Mouse (Mus musculus): Measurements from ENCODE around the gene Pank4. TPM values are rescaled to one million over a fixed set of nuclear protein-coding genes. Genes with fewer than 3 reads are reported as not detected.

The Pank4 gene
- polyA plus RNA-seq, 1 experiment from 2014 or later, result 14.9 TPM

DNA sequence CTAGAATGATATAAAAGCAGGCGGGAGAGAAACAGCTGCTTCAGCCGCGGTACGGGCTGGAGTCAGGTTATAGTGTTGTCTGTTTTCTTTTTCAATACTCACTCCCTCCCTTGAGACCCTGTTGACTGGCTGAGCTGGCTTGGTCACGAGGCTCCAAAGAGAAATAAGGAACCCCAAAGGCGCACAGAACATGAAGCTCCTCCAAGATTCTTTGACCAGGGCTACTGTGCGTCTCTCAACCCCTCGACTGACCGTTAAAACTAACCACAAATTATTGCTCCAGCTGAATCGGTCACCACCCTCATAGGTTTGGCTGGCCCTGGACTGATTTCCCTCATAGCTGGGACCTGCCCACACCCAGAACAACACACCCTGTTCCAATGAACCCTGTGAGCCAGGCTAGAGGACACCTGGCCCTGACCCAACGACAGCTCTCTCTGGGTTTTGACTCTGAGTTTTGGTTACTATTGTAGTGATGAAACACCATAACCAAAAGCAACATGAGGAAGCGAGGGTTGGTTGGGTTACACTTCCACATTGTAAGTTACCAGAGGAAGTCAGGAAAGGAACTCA, 34.7 kb upstream of the Pank4 start:
- TF ChIP-seq CTCF (IDR thresholded peaks at IDR 0.05; ENCODE audit: low read depth) (no peak), EP300 (optimal IDR thresholded peaks at IDR 0.05) (no peak)
- DNase-seq (ENCODE audit: low spot score) (no peak), ATAC-seq (ENCODE audit: low FRiP score, low TSS enrichment) (no peak)
- no peak overlapping the region for H3K4me2 ChIP-seq (replicated peaks; ENCODE audit: low read depth)
- H3K9ac ChIP-seq (ENCODE audit: low read length), result no peak overlapping the region
- WGBS, result 71% methylated on average over 12 of the region's 12 CpGs
- peaks cover 3% of the 10 kb centered on the region; the same call in 1 of the 2 replicates for H3K4me1 ChIP-seq (replicated peaks; ENCODE audit: control insufficient read depth, insufficient read depth)
- no peak overlapping the region for H3K4me3 ChIP-seq (ENCODE audit: low read depth, low read length)
- no peaks in the 10 kb centered on the region for H3K9me3 ChIP-seq (ENCODE audit: control insufficient read depth, low read length)
- no peaks in the 10 kb centered on the region for H3K36me3 ChIP-seq (ENCODE audit: control insufficient read depth, insufficient read depth, low read length)
- H3K27me3 ChIP-seq (ENCODE audit: control insufficient read depth, insufficient read depth, low read length), result no peaks in the 10 kb centered on the region
- no peak overlapping the region; the same call in 1 of the 2 replicates for H3K27ac ChIP-seq (replicated peaks)

DNA sequence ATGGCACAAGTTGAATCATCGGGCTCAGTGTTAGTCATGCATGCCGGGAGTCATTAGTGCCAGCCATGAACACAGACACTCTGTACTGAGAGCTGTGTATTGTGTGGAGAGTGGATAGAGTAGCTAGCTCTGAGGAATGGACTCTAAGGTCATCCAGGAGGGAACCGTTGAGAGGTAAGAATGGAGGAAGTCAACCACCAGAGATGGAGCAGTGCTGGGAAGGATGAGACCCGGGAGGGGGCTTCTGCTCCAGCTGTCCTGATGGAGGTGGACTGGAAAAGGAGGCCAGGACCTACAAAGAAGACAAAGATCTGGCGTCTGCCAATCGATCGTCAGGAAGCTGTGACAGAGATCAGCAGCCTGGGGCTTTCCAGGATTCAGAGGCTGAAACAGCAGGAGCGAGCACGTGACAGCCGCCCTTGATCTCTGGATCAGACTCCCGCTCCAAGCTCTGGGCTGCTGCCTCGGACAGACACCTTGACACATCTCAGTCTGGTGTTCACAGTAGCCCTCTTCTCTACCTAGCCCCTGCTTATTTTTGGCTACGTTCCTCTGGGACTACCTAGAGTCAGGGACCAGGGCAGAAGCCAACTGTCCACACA, 30.5 kb upstream of the Pank4 start:
- DNase-seq (ENCODE audit: low spot score) (no peak), ATAC-seq (ENCODE audit: low FRiP score, low TSS enrichment) (no peak)
- Histone ChIP-seq H3K4me2 (replicated peaks; ENCODE audit: low read depth) (no peak overlapping the region), H3K27me3 (ENCODE audit: control insufficient read depth, insufficient read depth, low read length) (no peaks in the 10 kb centered on the region), H3K4me3 (ENCODE audit: low read depth, low read length) (no peak overlapping the region), H3K9ac (ENCODE audit: low read length) (no peak overlapping the region), H3K9me3 (ENCODE audit: control insufficient read depth, low read length) (no peaks in the 10 kb centered on the region), H3K4me1 (replicated peaks; ENCODE audit: control insufficient read depth, insufficient read depth) (no peaks in the 10 kb centered on the region), H3K27ac (replicated peaks) (no peak overlapping the region), H3K36me3 (ENCODE audit: control insufficient read depth, insufficient read depth, low read length) (no peaks in the 10 kb centered on the region)
- 57% methylated on average over 13 of the region's 13 CpGs for WGBS
- TF ChIP-seq EP300 (optimal IDR thresholded peaks at IDR 0.05), result no peak

DNA sequence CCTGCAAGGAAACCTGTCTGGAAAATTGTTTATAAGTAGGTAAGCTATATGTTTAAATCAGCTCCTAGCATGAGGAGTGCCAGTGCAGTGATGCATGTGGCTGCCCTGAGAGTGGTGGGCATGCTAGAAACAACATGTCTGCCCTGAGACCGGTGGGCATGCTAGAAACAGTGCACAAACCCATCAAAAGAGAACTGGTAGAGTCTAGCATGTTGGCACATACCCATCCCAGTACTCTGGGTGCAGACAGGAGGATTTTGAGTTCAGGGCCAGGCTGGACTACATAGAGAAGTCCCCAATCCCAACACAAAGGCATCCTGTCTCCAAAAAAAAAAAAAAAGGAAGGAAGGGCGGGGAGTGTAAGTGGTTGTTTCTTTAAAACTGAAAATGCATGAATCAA, 29.1 kb upstream of the Pank4 start:
- Histone ChIP-seq H3K4me1 (replicated peaks; ENCODE audit: control insufficient read depth, insufficient read depth) (no peaks in the 10 kb centered on the region), H3K27me3 (ENCODE audit: control insufficient read depth, insufficient read depth, low read length) (no peaks in the 10 kb centered on the region), H3K9ac (ENCODE audit: low read length) (no peak overlapping the region), H3K36me3 (ENCODE audit: control insufficient read depth, insufficient read depth, low read length) (no peaks in the 10 kb centered on the region), H3K9me3 (ENCODE audit: control insufficient read depth, low read length) (no peaks in the 10 kb centered on the region), H3K27ac (replicated peaks) (no peak overlapping the region), H3K4me2 (replicated peaks; ENCODE audit: low read depth) (no peak overlapping the region), H3K4me3 (ENCODE audit: low read depth, low read length) (no peak overlapping the region)
- WGBS, result 75% methylated on average over 2 of the region's 2 CpGs
- TF ChIP-seq EP300 (optimal IDR thresholded peaks at IDR 0.05), result no peak
- no peak for ATAC-seq (ENCODE audit: low FRiP score, low TSS enrichment)
- no peak for DNase-seq (ENCODE audit: low spot score)

DNA sequence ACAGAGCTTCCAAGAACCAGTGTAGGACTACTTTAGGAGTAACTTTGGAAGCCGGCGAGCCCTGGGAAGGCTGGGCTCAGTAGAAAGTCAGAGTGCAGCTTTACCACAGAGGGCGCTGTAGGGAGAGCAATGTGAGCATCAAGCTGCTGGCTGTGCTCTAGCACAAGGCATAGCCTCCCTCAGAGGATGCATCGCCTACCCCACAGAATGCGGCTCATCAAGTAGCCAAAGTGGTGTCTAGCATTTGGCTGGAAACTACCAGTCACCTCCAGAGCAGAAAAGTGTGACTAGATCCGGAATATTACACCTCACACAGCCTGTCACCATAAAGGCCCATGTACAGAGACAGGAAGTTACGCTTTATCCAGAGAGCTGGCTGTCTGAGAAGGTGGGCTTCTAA, 28.1 kb upstream of the Pank4 start:
- H3K27ac ChIP-seq (replicated peaks), result no peak overlapping the region
- H3K4me3 ChIP-seq (ENCODE audit: low read depth, low read length), result no peak overlapping the region
- no peak overlapping the region for H3K4me2 ChIP-seq (replicated peaks; ENCODE audit: low read depth)
- WGBS, result 73% methylated on average over 7 of the region's 7 CpGs
- no peaks in the 10 kb centered on the region for H3K4me1 ChIP-seq (replicated peaks; ENCODE audit: control insufficient read depth, insufficient read depth)
- H3K27me3 ChIP-seq (ENCODE audit: control insufficient read depth, insufficient read depth, low read length), result no peaks in the 10 kb centered on the region
- H3K9ac ChIP-seq (ENCODE audit: low read length), result no peak overlapping the region
- H3K36me3 ChIP-seq (ENCODE audit: control insufficient read depth, insufficient read depth, low read length), result no peaks in the 10 kb centered on the region
- DNase-seq (ENCODE audit: low spot score) (no peak), ATAC-seq (ENCODE audit: low FRiP score, low TSS enrichment) (no peak)
- no peaks in the 10 kb centered on the region for H3K9me3 ChIP-seq (ENCODE audit: control insufficient read depth, low read length)
- peak; percentile 15; the same call in 1 of the 2 replicates for TF ChIP-seq CTCF (IDR thresholded peaks at IDR 0.05; ENCODE audit: low read depth)
- TF ChIP-seq EP300 (optimal IDR thresholded peaks at IDR 0.05), result no peak

DNA sequence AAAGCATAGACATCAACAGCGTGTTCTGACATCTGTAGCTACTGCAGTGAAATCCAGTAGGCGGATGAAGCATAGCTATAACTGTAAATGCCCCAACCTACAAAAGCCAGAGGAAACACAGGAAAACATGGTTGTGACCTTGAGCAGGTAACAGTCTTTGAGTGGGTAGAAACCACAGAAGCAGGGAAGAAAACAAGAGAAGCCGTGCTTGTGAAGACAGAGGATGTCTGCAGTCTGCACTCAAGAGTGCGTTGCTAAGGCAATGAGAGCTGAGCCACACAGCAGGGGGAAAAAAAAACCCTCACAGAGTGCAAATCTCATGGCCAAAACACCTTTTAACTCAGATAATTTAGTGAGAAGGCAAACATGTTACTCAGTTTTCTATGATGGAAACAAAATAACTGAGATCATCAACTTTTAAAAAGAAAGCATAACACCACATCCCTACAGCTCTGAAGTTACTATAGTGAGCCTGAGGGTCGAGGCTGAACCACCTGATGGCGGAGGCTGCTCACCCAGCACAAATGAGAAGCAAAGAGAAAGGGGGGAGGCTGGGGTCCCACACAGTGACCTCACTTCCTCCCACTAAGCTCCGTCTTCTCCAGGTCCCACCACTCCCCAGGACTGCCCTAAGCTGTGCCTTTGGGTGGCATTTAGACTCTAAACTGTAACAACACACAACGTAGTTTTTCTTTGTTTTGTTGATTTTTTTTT, 27.2 kb upstream of the Pank4 start:
- ATAC-seq (ENCODE audit: low FRiP score, low TSS enrichment), result no peak
- TF ChIP-seq EP300 (optimal IDR thresholded peaks at IDR 0.05) (no peak), CTCF (IDR thresholded peaks at IDR 0.05; ENCODE audit: low read depth) (no peak)

DNA sequence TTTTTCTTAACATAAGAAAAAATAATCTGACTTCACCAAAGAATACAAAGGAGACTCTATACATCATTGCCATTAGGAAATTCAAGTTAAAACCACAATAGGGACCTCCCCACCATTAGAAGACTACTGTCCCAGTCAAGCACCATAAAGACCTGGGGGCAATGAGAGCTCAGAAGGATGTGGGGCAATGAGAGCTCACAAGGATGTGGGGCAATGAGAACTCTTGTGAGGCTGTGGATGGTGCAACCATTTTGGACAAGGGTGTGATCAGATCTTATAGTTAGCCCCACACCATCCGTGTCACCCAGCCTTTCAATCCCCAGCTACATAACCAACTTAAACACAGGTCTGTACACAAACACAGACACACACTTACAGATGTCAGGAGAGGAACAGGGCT, 26.2 kb upstream of the Pank4 start:
- DNase-seq (ENCODE audit: low spot score), result no peak
- H3K27ac ChIP-seq (replicated peaks), result no peak overlapping the region
- H3K4me1 ChIP-seq (replicated peaks; ENCODE audit: control insufficient read depth, insufficient read depth), result no peaks in the 10 kb centered on the region
- TF ChIP-seq CTCF (IDR thresholded peaks at IDR 0.05; ENCODE audit: low read depth), result no peak
- no peak for TF ChIP-seq EP300 (optimal IDR thresholded peaks at IDR 0.05)
- WGBS, result 70% methylated on average over 1 of the region's 1 CpGs
- no peak for ATAC-seq (ENCODE audit: low FRiP score, low TSS enrichment)
- H3K4me3 ChIP-seq (ENCODE audit: low read depth, low read length), result no peak overlapping the region
- no peak overlapping the region for H3K9ac ChIP-seq (ENCODE audit: low read length)
- no peaks in the 10 kb centered on the region for H3K36me3 ChIP-seq (ENCODE audit: control insufficient read depth, insufficient read depth, low read length)
- no peak overlapping the region for H3K4me2 ChIP-seq (replicated peaks; ENCODE audit: low read depth)
- no peaks in the 10 kb centered on the region for H3K27me3 ChIP-seq (ENCODE audit: control insufficient read depth, insufficient read depth, low read length)
- H3K9me3 ChIP-seq (ENCODE audit: control insufficient read depth, low read length), result no peaks in the 10 kb centered on the region

More for the DNA sequence above, 27.2 kb upstream of the Pank4 start:
- no peaks in the 10 kb centered on the region for H3K9me3 ChIP-seq (ENCODE audit: control insufficient read depth, low read length)
- H3K36me3 ChIP-seq (ENCODE audit: control insufficient read depth, insufficient read depth, low read length), result no peaks in the 10 kb centered on the region
- H3K4me1 ChIP-seq (replicated peaks; ENCODE audit: control insufficient read depth, insufficient read depth), result no peaks in the 10 kb centered on the region
- 58% methylated on average over 8 of the region's 8 CpGs for WGBS
- no peak overlapping the region for H3K27ac ChIP-seq (replicated peaks)
- H3K9ac ChIP-seq (ENCODE audit: low read length), result no peak overlapping the region
- no peaks in the 10 kb centered on the region for H3K27me3 ChIP-seq (ENCODE audit: control insufficient read depth, insufficient read depth, low read length)
- no peak overlapping the region for H3K4me2 ChIP-seq (replicated peaks; ENCODE audit: low read depth)
- H3K4me3 ChIP-seq (ENCODE audit: low read depth, low read length), result no peak overlapping the region
- no peak for DNase-seq (ENCODE audit: low spot score)
